Mouse (Mus musculus): ENCODE results near the gene Pnpla1. TPM values are rescaled to one million over a fixed set of nuclear protein-coding genes. Genes with fewer than 3 reads are reported as not detected.

Pnpla1 gene
- 2.3 and 2.7 TPM in 2 replicates for polyA plus RNA-seq (2012; rRNA removed)
- 4.5 and 5.0 TPM in 2 replicates for polyA plus RNA-seq (2014; fragmentation: Nextera tagmentation; extraction: Ambion mirVana)

DNA sequence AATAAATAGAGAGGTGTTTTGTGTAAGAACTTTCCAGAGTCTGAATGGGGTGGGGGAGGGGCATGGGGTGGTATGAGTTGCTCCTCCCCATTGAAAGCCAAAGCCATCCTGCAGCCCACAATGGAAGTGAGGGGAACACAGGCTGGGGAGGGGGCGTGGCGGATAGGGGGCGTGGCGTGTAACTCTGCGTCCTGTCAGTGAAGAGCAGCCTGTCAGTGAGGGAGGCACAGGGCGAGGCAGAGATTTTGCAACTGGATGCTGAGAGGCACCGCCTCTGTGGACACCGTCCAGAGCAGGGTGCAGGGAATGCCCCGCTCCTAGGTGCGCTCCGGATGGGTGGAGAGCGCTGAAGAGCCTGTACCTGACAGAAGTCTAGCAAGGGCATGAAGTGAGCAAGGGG, at the start of gene Pnpla1:
Pnpla1 (plus strand) TSS at position 207 of the 400 bp plus-strand sequence.
- no peak for ATAC-seq (ENCODE audit: low FRiP score, low read depth)

DNA sequence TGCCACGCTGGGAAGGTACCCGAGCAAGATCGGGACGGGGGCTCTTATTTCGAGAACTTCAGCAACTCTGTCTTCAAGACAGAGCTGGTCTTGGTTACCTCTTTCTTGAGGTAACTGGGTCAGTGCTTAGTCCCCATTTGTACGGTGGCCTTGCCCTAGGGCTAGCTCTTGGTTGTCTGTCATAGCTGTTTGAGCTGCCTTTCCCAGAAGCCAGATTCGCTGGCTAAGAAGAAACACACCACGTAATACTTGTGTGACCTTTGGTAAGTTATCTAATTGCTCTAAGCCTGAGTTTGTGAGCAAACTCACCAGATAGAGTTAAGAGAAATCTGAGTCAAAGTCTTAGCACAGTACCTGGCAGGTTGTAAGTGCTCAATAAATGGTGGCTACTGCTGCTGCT, 49.5 kb upstream of the Pnpla1 start:
- WGBS: 95% methylated on average over 8 of the region's 8 CpGs
- no peak for TF ChIP-seq POLR2A (IDR thresholded peaks at IDR 0.05; ENCODE audit: borderline replicate concordance, extremely low read depth, insufficient read depth, insufficient read length)
- DNase-seq (ENCODE audit: low spot score): no peak
- no peak overlapping the region for H3K4me3 ChIP-seq (replicated peaks; ENCODE audit: low read length)
- ATAC-seq (ENCODE audit: low FRiP score, low read depth): no peak
- peaks cover 84% of the 10 kb centered on the region for H3K36me3 ChIP-seq (ENCODE audit: control insufficient read depth, insufficient read depth, low read length)
- H3K27me3 ChIP-seq (ENCODE audit: control insufficient read depth, insufficient read depth, low read length): no peaks in the 10 kb centered on the region
- no peak overlapping the region for H3K27ac ChIP-seq (replicated peaks; ENCODE audit: low read depth, low read length)
- H3K4me1 ChIP-seq (ENCODE audit: control insufficient read depth, insufficient read depth, low read length): no peaks in the 10 kb centered on the region
- no peak overlapping the region for H3K4me2 ChIP-seq (replicated peaks; ENCODE audit: low read depth, low read length, severe bottlenecking)
- no peaks in the 10 kb centered on the region for H3K9me3 ChIP-seq (ENCODE audit: control insufficient read depth, low read length)
- H3K9ac ChIP-seq (ENCODE audit: low read depth, low read length, severe bottlenecking): no peak overlapping the region

More for the DNA sequence above, at the start of gene Pnpla1:
- WGBS: 36% methylated on average over 12 of the region's 12 CpGs
- no peaks in the 10 kb centered on the region for H3K36me3 ChIP-seq (ENCODE audit: control insufficient read depth, insufficient read depth, low read length)
- H3K27me3 ChIP-seq (ENCODE audit: control insufficient read depth, insufficient read depth, low read length): no peaks in the 10 kb centered on the region
- peaks cover 7% of the 10 kb centered on the region; the same call in 1 of the 2 replicates for H3K9me3 ChIP-seq (ENCODE audit: control insufficient read depth, low read length)
- H3K4me1 ChIP-seq (ENCODE audit: control insufficient read depth, insufficient read depth, low read length): no peaks in the 10 kb centered on the region
- H3K9ac ChIP-seq (ENCODE audit: low read depth, low read length, severe bottlenecking): no peak within 1 kb of the TSS
- no peak for TF ChIP-seq POLR2A (IDR thresholded peaks at IDR 0.05; ENCODE audit: borderline replicate concordance, extremely low read depth, insufficient read depth, insufficient read length)
- H3K4me2 ChIP-seq (replicated peaks; ENCODE audit: low read depth, low read length, severe bottlenecking): no peak within 1 kb of the TSS
- H3K4me3 ChIP-seq (replicated peaks; ENCODE audit: low read length): no peak within 1 kb of the TSS
- no peak within 1 kb of the TSS for H3K27ac ChIP-seq (replicated peaks; ENCODE audit: low read depth, low read length)
- DNase-seq (ENCODE audit: low spot score): no peak

DNA sequence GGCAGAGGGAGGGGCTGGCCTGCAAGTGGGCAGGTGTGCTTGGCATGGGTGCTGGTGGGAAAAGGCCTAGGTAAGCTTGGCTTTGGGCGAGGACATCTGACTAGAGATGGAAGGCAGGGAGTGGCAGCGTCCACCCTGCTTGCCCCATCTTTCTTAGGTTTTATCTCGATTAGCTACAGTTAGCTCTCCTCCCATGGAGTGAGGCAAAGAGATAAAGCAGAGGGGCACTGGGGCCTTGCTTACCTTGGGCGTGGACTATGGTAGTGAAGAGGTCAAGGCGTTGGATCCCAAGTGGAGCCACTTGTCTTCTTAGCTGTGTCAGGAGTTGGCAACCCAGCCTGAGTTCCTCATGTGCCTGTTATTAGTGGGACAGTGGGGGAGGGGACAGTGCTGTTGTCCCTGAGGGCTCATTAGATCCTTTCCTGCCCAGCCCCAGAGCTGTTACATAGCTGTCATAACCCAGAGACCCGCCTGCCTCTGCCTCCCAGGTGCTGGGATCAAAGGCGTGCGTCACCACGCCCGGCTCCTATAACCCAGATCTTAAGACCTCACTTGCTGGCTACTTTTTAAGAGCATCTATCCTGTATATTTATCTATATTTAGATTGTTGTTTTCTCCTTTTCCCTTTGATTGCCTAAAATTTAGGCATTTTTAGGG, 48.9 kb upstream of the Pnpla1 start:
- H3K4me1 ChIP-seq (ENCODE audit: control insufficient read depth, insufficient read depth, low read length): no peaks in the 10 kb centered on the region
- ATAC-seq (ENCODE audit: low FRiP score, low read depth) (no peak), DNase-seq (ENCODE audit: low spot score) (no peak)
- no peak overlapping the region for H3K9ac ChIP-seq (ENCODE audit: low read depth, low read length, severe bottlenecking)
- no peaks in the 10 kb centered on the region for H3K9me3 ChIP-seq (ENCODE audit: control insufficient read depth, low read length)
- H3K27me3 ChIP-seq (ENCODE audit: control insufficient read depth, insufficient read depth, low read length): no peaks in the 10 kb centered on the region
- no peak overlapping the region for H3K27ac ChIP-seq (replicated peaks; ENCODE audit: low read depth, low read length)
- peaks cover 90% of the 10 kb centered on the region for H3K36me3 ChIP-seq (ENCODE audit: control insufficient read depth, insufficient read depth, low read length)
- no peak for TF ChIP-seq POLR2A (IDR thresholded peaks at IDR 0.05; ENCODE audit: borderline replicate concordance, extremely low read depth, insufficient read depth, insufficient read length)
- WGBS: 96% methylated on average over 10 of the region's 10 CpGs
- H3K4me3 ChIP-seq (replicated peaks; ENCODE audit: low read length): no peak overlapping the region
- no peak overlapping the region for H3K4me2 ChIP-seq (replicated peaks; ENCODE audit: low read depth, low read length, severe bottlenecking)

DNA sequence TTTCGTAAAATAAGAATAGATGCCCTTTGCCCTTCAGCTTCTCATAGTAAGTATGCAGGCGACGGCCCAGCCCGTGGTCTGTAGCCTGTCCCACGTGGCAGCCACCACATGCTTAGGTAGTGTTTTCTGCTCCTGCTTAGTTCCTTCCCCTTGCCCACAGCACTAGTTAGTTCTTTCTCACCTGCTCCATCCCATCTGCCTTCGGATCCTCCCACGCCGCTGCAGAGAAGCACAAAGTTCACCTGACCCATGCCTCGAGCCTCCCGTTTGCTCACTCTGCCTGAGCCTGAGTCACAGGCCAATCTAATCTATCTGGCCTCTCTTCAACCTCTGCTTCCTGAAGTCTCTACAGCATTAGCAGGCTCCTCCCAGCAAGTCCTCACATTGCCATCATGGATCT, 45.9 kb upstream of the Pnpla1 start:
- Histone ChIP-seq H3K4me1 (ENCODE audit: control insufficient read depth, insufficient read depth, low read length) (no peaks in the 10 kb centered on the region), H3K9ac (ENCODE audit: low read depth, low read length, severe bottlenecking) (no peak overlapping the region), H3K27me3 (ENCODE audit: control insufficient read depth, insufficient read depth, low read length) (no peaks in the 10 kb centered on the region), H3K9me3 (ENCODE audit: control insufficient read depth, low read length) (no peaks in the 10 kb centered on the region), H3K4me2 (replicated peaks; ENCODE audit: low read depth, low read length, severe bottlenecking) (no peak overlapping the region), H3K4me3 (replicated peaks; ENCODE audit: low read length) (no peak overlapping the region), H3K27ac (replicated peaks; ENCODE audit: low read depth, low read length) (no peak overlapping the region), H3K36me3 (ENCODE audit: control insufficient read depth, insufficient read depth, low read length) (peaks cover 93% of the 10 kb centered on the region)
- TF ChIP-seq POLR2A (IDR thresholded peaks at IDR 0.05; ENCODE audit: borderline replicate concordance, extremely low read depth, insufficient read depth, insufficient read length): no peak
- ATAC-seq (ENCODE audit: low FRiP score, low read depth): no peak
- WGBS: 94% methylated on average over 10 of the region's 10 CpGs
- no peak for DNase-seq (ENCODE audit: low spot score)

DNA sequence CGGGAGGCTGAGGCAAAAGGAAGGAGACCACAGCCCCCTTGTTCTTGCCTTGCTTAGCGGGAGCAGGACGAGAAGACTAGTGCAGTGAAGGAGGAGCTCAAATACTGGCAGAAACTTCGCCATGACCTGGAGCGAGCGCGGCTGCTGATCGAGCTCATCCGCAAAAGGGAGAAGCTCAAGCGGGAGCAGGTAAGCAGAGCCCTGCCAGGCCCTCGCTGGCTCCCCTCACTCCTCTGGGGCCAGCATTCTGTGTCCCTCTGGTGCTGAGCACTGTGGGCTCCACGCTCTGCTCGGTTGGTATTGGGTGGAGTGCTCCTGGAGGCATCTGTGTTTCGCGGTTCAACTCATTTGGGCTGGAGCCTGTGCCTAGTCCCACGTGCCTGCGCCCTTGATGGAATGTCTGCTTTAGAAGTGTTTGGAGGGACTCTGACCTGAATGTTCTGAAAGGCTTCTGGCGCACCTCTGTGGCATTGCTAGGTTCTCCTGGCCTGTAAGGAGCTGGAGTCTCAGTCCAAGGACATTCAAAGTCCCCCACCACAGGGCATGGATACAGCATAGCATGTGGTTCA, 43.6 kb upstream of the Pnpla1 start:
- Histone ChIP-seq H3K4me3 (replicated peaks; ENCODE audit: low read length) (no peak overlapping the region), H3K36me3 (ENCODE audit: control insufficient read depth, insufficient read depth, low read length) (peaks cover 95% of the 10 kb centered on the region), H3K27ac (replicated peaks; ENCODE audit: low read depth, low read length) (no peak overlapping the region), H3K9me3 (ENCODE audit: control insufficient read depth, low read length) (no peaks in the 10 kb centered on the region), H3K4me2 (replicated peaks; ENCODE audit: low read depth, low read length, severe bottlenecking) (no peak overlapping the region), H3K27me3 (ENCODE audit: control insufficient read depth, insufficient read depth, low read length) (no peaks in the 10 kb centered on the region), H3K4me1 (ENCODE audit: control insufficient read depth, insufficient read depth, low read length) (no peaks in the 10 kb centered on the region), H3K9ac (ENCODE audit: low read depth, low read length, severe bottlenecking) (no peak overlapping the region)
- DNase-seq (ENCODE audit: low spot score) (no peak), ATAC-seq (ENCODE audit: low FRiP score, low read depth) (no peak)
- TF ChIP-seq POLR2A (IDR thresholded peaks at IDR 0.05; ENCODE audit: borderline replicate concordance, extremely low read depth, insufficient read depth, insufficient read length): no peak
- 91% methylated on average over 18 of the region's 18 CpGs for WGBS

Measured in limb, embryonic 14.5 days (tissue).